Mouse (Mus musculus) heart, adult 2 months (tissue): ENCODE measurements at regions not wholly inside any gene's neighbourhood (a gene's known extent, or its start where the extent isn't known, plus 50 kb on each side); places are given as distances from the start of the nearest gene placed in this dataset.
A peak's percentile ranks its signal among the peaks of the same experiment; 100 is the strongest.

Experiments used
- DNase-seq, 2 experiments: peaks; one replicate each; pipeline ENCODE4 v3.0.0; 2021
- H3K27ac ChIP-seq: fragments of 200-600 bp; 2 replicates; pipeline ENCODE4 v1.8.1; 2022
- H3K27me3 ChIP-seq: fragments of 200-500 bp; 2 replicates; pipeline ENCODE4 v1.6.1; 2012; ENCODE audit warnings: mild to moderate bottlenecking, low read length, inconsistent platforms, mixed read lengths; ENCODE audit not compliant: control insufficient read depth, insufficient read depth
- H3K36me3 ChIP-seq: fragments of 200-500 bp; 2 replicates; pipeline ENCODE4 v1.6.1; 2012; ENCODE audit warnings: low read length, inconsistent platforms; ENCODE audit not compliant: control insufficient read depth, insufficient read depth
- H3K4me1 ChIP-seq: fragments of 200-500 bp; 2 replicates; pipeline ENCODE4 v1.6.1; 2011; ENCODE audit warnings: low read length; ENCODE audit not compliant: control insufficient read depth, insufficient read depth
- H3K4me3 ChIP-seq: fragments of 200-600 bp; 2 replicates; pipeline ENCODE4 v1.8.1; 2022
- H3K79me2 ChIP-seq: fragments of 200-500 bp; replicated peaks from 2 replicates; pipeline ENCODE4 v1.6.1; 2012; ENCODE audit warnings: mild to moderate bottlenecking, inconsistent platforms, low read length, moderate library complexity, mixed read lengths; ENCODE audit not compliant: control insufficient read depth, insufficient read depth
- H3K9ac ChIP-seq: fragments of 200-500 bp; 2 replicates; pipeline ENCODE4 v1.6.1; 2012; ENCODE audit warnings: low read depth, mild to moderate bottlenecking, control low read depth, inconsistent platforms, low read length, mixed read lengths
- CTCF ChIP-seq: fragments of 200-600 bp; IDR thresholded peaks from 2 replicates; pipeline ENCODE4 v1.8.1; 2022; ENCODE audit warnings: antibody characterized with exemption, mild to moderate bottlenecking, moderate library complexity
- EP300 ChIP-seq: fragments of 200-500 bp; IDR thresholded peaks from 2 replicates; pipeline ENCODE4 v1.6.1; 2011; ENCODE audit warnings: low read depth, low read length, control low read depth; ENCODE audit not compliant: insufficient read depth
- POLR2A ChIP-seq: fragments of 200-500 bp; IDR thresholded peaks from 2 replicates; pipeline ENCODE4 v1.6.1; 2011; ENCODE audit warnings: mild to moderate bottlenecking, low read depth, low read length, control low read depth; ENCODE audit not compliant: insufficient read depth
- WGBS: fragments of 180-500 bp; shearing (Covaris S2); methylation state at CpG from one replicate; pipeline ENCODE4 v1.1.7; 2018; 5-methylcytosine and 5-hydroxymethylcytosine counted together
- intact Hi-C: fragments of 180-260 bp; cut with DNase I; formaldehyde crosslinking; loops from one replicate; pipeline ENCODE4 v1.15.1; 2025

GRCm38 (mm10) chr15:103627085-103627484, 62.2 kb upstream of the Glycam1 start:
- Histone ChIP-seq H3K36me3 (no peaks in the 10 kb centered on the region), H3K27ac (no peak overlapping the region), H3K4me1 (no peaks in the 10 kb centered on the region), H3K9ac (no peak overlapping the region), H3K4me3 (no peak overlapping the region), H3K79me2 (no peaks in the 10 kb centered on the region), H3K27me3 (no peaks in the 10 kb centered on the region)
- peak in 1 of 2 experiments; percentile 3 for DNase-seq
- TF ChIP-seq EP300 (no peak), CTCF (no peak), POLR2A (no peak)
- 56% methylated on average over 1 of the region's 1 CpGs for WGBS
- intact Hi-C loops = no loop called here
